Mouse (Mus musculus): Measurements from ENCODE around the gene Ldhal6b.

- no peak for TF ChIP-seq GATA1 (IDR thresholded peaks at IDR 0.05; ENCODE audit: borderline replicate concordance, low read length)
- no peak for TF ChIP-seq FLI1 (IDR thresholded peaks at IDR 0.05; ENCODE audit: low read length)
Measured at GRCm38 (mm10) chr17:5372951-5373350, 45.6 kb downstream of the Ldhal6b start.

Measured in megakaryocyte, embryonic 14.5 days (primary cell).